Mouse (Mus musculus) ovary, adult 10 weeks (tissue): Measurements from ENCODE around the gene Sec14l4. TPM values are rescaled to one million over a fixed set of nuclear protein-coding genes. Genes with fewer than 3 reads are reported as not detected.

Source experiments
- polyA plus RNA-seq: library from polyadenylated mRNA; stranded (reverse); fragments of 350-450 nt; fragmentation: Illumina TruSeq; extraction: RNeasy Lipid Tissue Mini Kit (QIAGEN cat#74804); gene quantifications from one replicate; pipeline ENCODE4 v1.2.3, GENCODE M21; 2014

The Sec14l4 gene
- 0.51 TPM for polyA plus RNA-seq

GRCm38 (mm10) chr11:4031126-4031941 is at the start of gene Sec14l4:
TSS of gene Sec14l4 (plus strand) at chr11:4031462.

DNA sequence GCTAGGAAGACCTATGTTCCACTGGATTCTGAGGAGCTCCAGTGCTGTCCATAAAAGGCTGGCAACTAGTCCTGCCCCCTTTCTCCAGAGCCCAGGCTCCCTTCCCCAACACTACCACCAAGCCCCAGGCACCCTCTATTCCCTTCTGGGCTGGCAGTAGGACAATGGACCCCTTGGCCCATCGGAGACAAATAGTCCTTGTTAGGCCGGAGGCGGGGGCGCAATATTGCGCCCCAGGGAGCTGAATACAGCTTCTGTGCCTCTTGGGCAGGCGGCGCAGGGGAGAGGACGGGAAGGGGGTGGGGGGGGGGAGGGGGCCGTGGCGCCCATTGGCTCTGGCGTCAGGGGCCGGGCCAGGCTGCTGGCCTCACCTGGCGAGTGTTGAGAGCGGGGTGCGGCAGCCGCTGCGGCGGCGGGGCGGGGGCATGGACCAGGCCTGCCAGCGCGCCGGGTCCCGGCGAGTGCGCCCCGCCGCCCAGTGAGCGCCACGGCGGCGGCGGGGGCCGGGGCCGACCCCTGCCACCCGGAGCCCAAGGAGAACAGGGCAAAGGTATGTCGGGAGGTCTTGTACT is 47.9 kb upstream of the Sec14l4 start, which contains the start of gene Gal3st1:
Gene Gal3st1 (plus strand): TSS at position 346 of the 572 bp plus-strand sequence.

GRCm38 (mm10) chr11:4064627-4065122 is 33.4 kb downstream of the Sec14l4 start, which contains the start of gene Sec14l3:
TSS of gene Sec14l3 (plus strand) at chr11:4064841.

GRCm38 (mm10) chr11:4095171-4096053 is 64.2 kb downstream of the Sec14l4 start, which contains the start of gene Mtfp1:
TSS of gene Mtfp1 (minus strand) at chr11:4095445.

Other genes starting within 250 kb of the Sec14l4 start
- gene Osbp2, start 167.6 kb upstream of the Sec14l4 start, polyA plus RNA-seq = 0.57 TPM
- 0.57 TPM for gene 4921536K21Rik, start 136.4 kb upstream of the Sec14l4 start, polyA plus RNA-seq
- 6.6 TPM for gene Dusp18, start 136.2 kb upstream of the Sec14l4 start, polyA plus RNA-seq
- gene Slc35e4, start 116.8 kb upstream of the Sec14l4 start, polyA plus RNA-seq = 0.23 TPM
- 1.5 TPM for gene Tcn2, start 99.3 kb upstream of the Sec14l4 start, polyA plus RNA-seq
- gene Pes1, start 67.5 kb upstream of the Sec14l4 start, polyA plus RNA-seq = 26.3 TPM
- not detected for gene 4930556J24Rik, start 54.7 kb upstream of the Sec14l4 start, polyA plus RNA-seq
- not detected for gene Gal3st1, start 47.8 kb upstream of the Sec14l4 start, polyA plus RNA-seq
- gene Sec14l3, start 33.4 kb downstream of the Sec14l4 start, polyA plus RNA-seq = 15.0 TPM
- 3.6 TPM for gene Mtfp1, start 64.0 kb downstream of the Sec14l4 start, polyA plus RNA-seq
- 0.29 TPM for gene Sec14l2, start 92.0 kb downstream of the Sec14l4 start, polyA plus RNA-seq
- 2.9 TPM for gene Rnf215, start 103.7 kb downstream of the Sec14l4 start, polyA plus RNA-seq
- gene Ccdc157, start 128.8 kb downstream of the Sec14l4 start, polyA plus RNA-seq = 5.6 TPM
- gene Sf3a1, start 128.9 kb downstream of the Sec14l4 start, polyA plus RNA-seq = 24.9 TPM
- gene Tbc1d10a, start 155.3 kb downstream of the Sec14l4 start, polyA plus RNA-seq = not detected
- not detected for gene Castor1, start 186.8 kb downstream of the Sec14l4 start, polyA plus RNA-seq
- not detected for gene Osm, start 205.0 kb downstream of the Sec14l4 start, polyA plus RNA-seq
- gene Lif, start 226.1 kb downstream of the Sec14l4 start, polyA plus RNA-seq = 0.20 TPM